Mouse (Mus musculus) mammary gland, adult 2 months (tissue): ENCODE results near the gene Gpr89. TPM values are rescaled to one million over a fixed set of nuclear protein-coding genes. Genes with fewer than 3 reads are reported as not detected.

Experiments
- polyA plus RNA-seq: library from polyadenylated mRNA; depleted of rRNA; stranded (reverse); fragments of >200 nt; gene quantifications from 2 replicates; pipeline ENCODE4 v1.2.3, GENCODE M21; 2012; ENCODE audit warnings: low replicate concordance; rRNA removed

Gpr89 gene
- 7.9 and 24.4 TPM in 2 replicates for polyA plus RNA-seq

DNA sequence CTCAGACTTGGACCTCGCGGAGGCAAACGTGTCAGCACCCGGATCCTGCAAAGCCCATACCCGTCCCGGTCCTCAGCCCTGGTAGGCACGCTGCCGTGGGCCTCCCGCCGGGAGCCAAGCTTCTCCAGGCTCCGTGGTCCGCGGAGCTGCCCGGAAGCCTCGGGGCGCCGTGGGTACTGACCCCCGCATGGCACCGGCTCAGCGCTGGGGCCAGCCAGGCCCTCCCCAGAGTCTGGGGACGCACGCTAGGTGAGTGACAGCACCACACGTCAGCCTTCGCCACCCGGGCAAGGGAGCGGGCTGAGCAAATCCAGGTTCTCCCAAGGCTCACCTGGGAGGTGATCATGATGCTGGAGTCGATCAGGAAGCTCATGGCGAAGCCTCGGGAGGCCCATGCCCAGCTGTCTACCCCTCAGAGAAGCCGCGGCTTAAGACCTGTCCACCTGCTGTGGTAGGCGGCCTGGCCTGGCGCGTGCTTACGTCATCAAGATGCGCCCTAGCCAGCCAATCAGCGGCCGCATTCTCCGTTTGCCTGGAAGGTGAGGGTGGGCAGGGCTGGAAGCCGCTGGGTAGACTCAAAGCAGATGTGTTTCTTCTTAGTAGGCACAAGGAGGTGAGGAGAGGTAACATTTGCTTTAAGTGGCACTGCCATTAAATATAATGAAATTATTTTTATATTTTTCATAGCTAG lies at the start of gene Gpr89:
Gene Gpr89, minus strand, starts transcription at position 496 of the 691 bp plus-strand sequence.

DNA sequence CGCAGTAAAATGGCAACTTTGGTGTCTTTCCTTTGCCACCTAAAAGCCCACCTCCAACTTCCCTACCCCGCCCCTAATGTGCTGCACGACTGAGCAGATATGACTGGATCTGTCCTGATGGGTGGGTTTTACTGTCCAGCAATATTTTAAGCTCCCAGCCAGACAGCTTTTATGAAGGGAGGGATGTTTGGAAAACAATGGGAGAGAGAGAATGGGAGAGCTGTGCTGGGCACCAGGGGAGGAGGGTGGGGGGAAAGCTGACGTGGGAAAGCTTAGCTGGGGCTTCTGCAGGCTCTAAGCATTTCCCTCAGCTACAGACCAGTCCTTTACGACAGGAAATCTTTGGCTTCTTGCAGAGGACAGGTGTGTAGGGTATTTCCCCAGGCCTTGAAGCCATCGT lies 20.8 kb upstream of the Gpr89 start, which contains the start of gene Gja8:
Gene Gja8, minus strand, starts transcription at position 101 of the 400 bp plus-strand sequence.

DNA sequence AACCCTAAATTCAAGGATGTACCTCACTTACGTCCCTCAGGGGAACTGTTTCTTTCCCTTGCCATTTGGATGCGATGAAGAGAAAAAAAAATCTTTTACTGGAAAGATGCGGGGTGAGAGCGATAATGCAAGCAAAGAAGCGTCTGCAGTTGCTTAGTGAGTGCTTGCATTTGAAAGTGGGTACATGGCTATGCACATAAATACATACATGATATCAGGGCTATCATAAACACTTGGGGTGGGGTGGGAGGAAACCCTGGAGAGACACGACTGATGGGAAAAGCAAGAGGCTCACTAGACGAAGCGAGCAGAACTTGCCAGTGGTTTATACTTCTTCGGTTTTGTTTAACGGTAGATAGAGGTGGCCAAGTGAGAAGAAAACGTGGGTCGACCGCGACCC lies 753 bp downstream of the Gpr89 start, which contains the start of gene Gja5:
Gene Gja5, plus strand, starts transcription at position 301 of the 400 bp plus-strand sequence.

DNA sequence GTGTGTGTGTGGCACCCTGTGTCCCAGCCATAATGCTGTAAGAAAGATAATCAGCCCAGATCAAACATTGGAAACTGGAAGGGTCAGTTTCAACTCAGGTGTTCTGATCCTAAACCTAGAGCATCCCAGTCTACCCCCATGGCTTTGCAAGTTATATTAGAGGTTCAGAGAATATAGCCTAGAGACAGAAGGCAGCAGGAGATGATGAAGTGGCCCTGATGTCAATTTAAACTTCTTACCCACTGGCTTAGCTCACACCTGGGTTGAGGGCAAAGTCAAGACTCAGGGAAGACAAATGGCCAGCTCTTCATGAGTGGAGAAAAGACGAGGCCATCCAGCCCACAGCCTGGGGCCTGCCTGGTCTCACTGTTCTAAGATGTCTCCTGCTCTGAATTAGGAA lies 76.2 kb downstream of the Gpr89 start, which contains the start of the genes Pdzk1 and Cd160:
Gene Pdzk1, plus strand, starts transcription at position 301 of the 400 bp plus-strand sequence.
Gene Cd160, minus strand, starts transcription at position 368 of the 400 bp plus-strand sequence.

Other genes with a start within 250 kb of the Gpr89 start
- gene Ankrd35, start 235.2 kb downstream of the Gpr89 start, polyA plus RNA-seq: 1.3 and 2.9 TPM in 2 replicates
- 48.5 and 50.7 TPM in 2 replicates for gene Pias3, start 209.0 kb downstream of the Gpr89 start, polyA plus RNA-seq
- gene Nudt17, start 196.8 kb downstream of the Gpr89 start, polyA plus RNA-seq: 12.9 and 18.1 TPM in 2 replicates
- 26.8 and 36.6 TPM in 2 replicates for gene Polr3c, start 177.7 kb downstream of the Gpr89 start, polyA plus RNA-seq
- 16.1 and 27.1 TPM in 2 replicates for gene Rnf115, start 177.7 kb downstream of the Gpr89 start, polyA plus RNA-seq
- 0.10 and 0.18 TPM in 2 replicates for gene Pdzk1, start 76.1 kb downstream of the Gpr89 start, polyA plus RNA-seq
- 1.3 and 1.5 TPM in 2 replicates for gene Cd160, start 76.0 kb downstream of the Gpr89 start, polyA plus RNA-seq
- gene Gja5, start 653 bp downstream of the Gpr89 start, polyA plus RNA-seq: 4.3 and 8.5 TPM in 2 replicates
- gene Gja8, start 20.7 kb upstream of the Gpr89 start, polyA plus RNA-seq: not detected in 2 replicates